Mouse (Mus musculus) heart, adult 18-20 months (tissue): ENCODE measurements around the gene Polr1c. TPM values are rescaled to one million over a fixed set of nuclear protein-coding genes. Genes with fewer than 3 reads are reported as not detected.

Source experiments
- DNase-seq, 2 experiments: peaks; one replicate each; pipeline ENCODE4 v3.0.0; 2021 to 2022; ENCODE audit warnings: mixed read lengths in 1 of 2
- long read RNA-seq, 2 experiments: library from polyadenylated mRNA; stranded (forward); transcript quantifications; one replicate each; pipeline ENCODE4 v2.0.0; 2021
- total RNA-seq, 2 experiments: library from RNA; stranded (reverse); gene quantifications; 2 replicates each; pipeline ENCODE4 v1.2.3; 2021

The Polr1c gene
- total RNA-seq: 10 to 100 TPM; 24.5 to 27.2 TPM
- long read RNA-seq, experiment 1, transcript Polr1c-201 (9 exons, 1,314 nt): major isoform, 18 of 23 reads
- long read RNA-seq, experiment 1, partial matches to known transcripts: 1 of 23 reads
- long read RNA-seq, experiment 1, other reads (novel, unspliced or antisense): 4 of 23 reads
- long read RNA-seq, experiment 2, transcript Polr1c-201 (9 exons, 1,314 nt): major isoform, 6 of 11 reads
- long read RNA-seq, experiment 2, partial matches to known transcripts: 1 of 11 reads
- long read RNA-seq, experiment 2, other reads (novel, unspliced or antisense): 4 of 11 reads

GRCm38 (mm10) chr17:46247512-46248188 is at the start of gene Polr1c, which contains the start of gene Yipf3:
Polr1c (minus strand) TSS chr17:46248054.
Yipf3 (plus strand) TSS chr17:46248080.
- DNase-seq: peak; percentile 97 to 98

GRCm38 (mm10) chr17:46297028-46297363 is 49.1 kb upstream of the Polr1c start:
- no peak for DNase-seq

- DNase-seq: no peak
These were observed 48.7 kb upstream of the Polr1c start for GRCm38 (mm10) chr17:46296601-46297000.

GRCm38 (mm10) chr17:46287678-46288095 is 39.8 kb upstream of the Polr1c start:
- peak; percentile 63 to 83 for DNase-seq

GRCm38 (mm10) chr17:46285407-46285806 is 37.6 kb upstream of the Polr1c start:
- DNase-seq: no peak

- no peak for DNase-seq
These were observed 36.8 kb upstream of the Polr1c start for GRCm38 (mm10) chr17:46284653-46285052.

GRCm38 (mm10) chr17:46283911-46284310 is 36.1 kb upstream of the Polr1c start:
- no peak for DNase-seq

- DNase-seq: no peak
These were observed 35.3 kb upstream of the Polr1c start for GRCm38 (mm10) chr17:46283140-46283539.

GRCm38 (mm10) chr17:46282483-46283123 is 34.7 kb upstream of the Polr1c start, which contains the start of gene Tjap1:
Tjap1 (minus strand) TSS chr17:46283026.
- peak; percentile 87 to 91 for DNase-seq

- no peak for DNase-seq
These were observed 30.3 kb upstream of the Polr1c start for GRCm38 (mm10) chr17:46278011-46278765.

GRCm38 (mm10) chr17:46277586-46277985 is 29.7 kb upstream of the Polr1c start:
- no peak for DNase-seq

- no peak for DNase-seq
These were observed 27.7 kb upstream of the Polr1c start for GRCm38 (mm10) chr17:46275506-46275905.

- no peak for DNase-seq
These were observed 27.2 kb upstream of the Polr1c start for GRCm38 (mm10) chr17:46275034-46275433.

- no peak for DNase-seq
These were observed 26.6 kb upstream of the Polr1c start for GRCm38 (mm10) chr17:46274465-46274864.

- no peak for DNase-seq
These were observed 26.0 kb upstream of the Polr1c start for GRCm38 (mm10) chr17:46273803-46274236.

GRCm38 (mm10) chr17:46272675-46273074 is 24.8 kb upstream of the Polr1c start:
- DNase-seq: peak in 1 of 2 experiments; percentile 77

GRCm38 (mm10) chr17:46272058-46272457 is 24.2 kb upstream of the Polr1c start:
- DNase-seq: no peak

GRCm38 (mm10) chr17:46269771-46270534 is 22.1 kb upstream of the Polr1c start:
- DNase-seq: peak; percentile 71 to 74

- DNase-seq: no peak
These were observed 20.3 kb upstream of the Polr1c start for GRCm38 (mm10) chr17:46268026-46268720.

GRCm38 (mm10) chr17:46267511-46267910 is 19.7 kb upstream of the Polr1c start:
- no peak for DNase-seq

GRCm38 (mm10) chr17:46266986-46267385 is 19.1 kb upstream of the Polr1c start:
- DNase-seq: no peak
